Mouse (Mus musculus) stomach, embryonic 15.5 days (tissue): ENCODE measurements around the gene Stk32b. TPM values are rescaled to one million over a fixed set of nuclear protein-coding genes. Genes with fewer than 3 reads are reported as not detected.

ENCODE experiments used
- polyA plus RNA-seq: library from polyadenylated mRNA; unstranded; fragments of >200 nt; fragmentation: Nextera tagmentation; extraction: Ambion mirVana; gene quantifications from 2 replicates; pipeline ENCODE4 v1.2.1, GENCODE M21; 2015

Stk32b gene
- polyA plus RNA-seq, 1 experiment from 2014 or later = 0.55 TPM

Other genes with a start within 250 kb of the Stk32b start
- gene Cytl1, start 18.3 kb upstream of the Stk32b start, polyA plus RNA-seq = 0.27 and 0.63 TPM in 2 replicates
- 3.3 and 4.3 TPM in 2 replicates for gene Msx1, start 107.4 kb upstream of the Stk32b start, polyA plus RNA-seq